Mouse (Mus musculus): ENCODE measurements at regions not wholly inside any gene's neighbourhood (a gene's known extent, or its start where the extent isn't known, plus 50 kb on each side); places are given as distances from the start of the nearest gene placed in this dataset.

DNA sequence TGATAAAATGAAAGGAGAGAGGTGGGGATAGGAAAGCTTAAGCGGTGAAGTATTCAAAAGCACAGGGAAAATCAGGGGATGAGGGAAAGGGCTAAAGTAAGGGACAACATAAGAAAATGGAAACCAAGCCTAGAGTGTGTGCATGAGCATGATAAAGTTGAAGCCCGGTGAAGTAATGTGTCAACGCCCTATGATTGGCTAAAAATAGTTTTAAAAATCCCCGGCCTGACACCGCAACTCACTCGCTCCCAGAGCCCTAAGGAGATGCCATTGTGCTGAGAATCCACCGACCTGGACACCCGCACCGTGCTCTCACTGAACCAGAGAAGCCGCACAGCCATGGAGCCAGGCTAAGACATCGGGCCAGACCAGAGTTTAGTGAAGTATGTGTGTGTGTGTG, 210.3 kb upstream of the Zic4 start:
- DNase-seq: no peak

DNA sequence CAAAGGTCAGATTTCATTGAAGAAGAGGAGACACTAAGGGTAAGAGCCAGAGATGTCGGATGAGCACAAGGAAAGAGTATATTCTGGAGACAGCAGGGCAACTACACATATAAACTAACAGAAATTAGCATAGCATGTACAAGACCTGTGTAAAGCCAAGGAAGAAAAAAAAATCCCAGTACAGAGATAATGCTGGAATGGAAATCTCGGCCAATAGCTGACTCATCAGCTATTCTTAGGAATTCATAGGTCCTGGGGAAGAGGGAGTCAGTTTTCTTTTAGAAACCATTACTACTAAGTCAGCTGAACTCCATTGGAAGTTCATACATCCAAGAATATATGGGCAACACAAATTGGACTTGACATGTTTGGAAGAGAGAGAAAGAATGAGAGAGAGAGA, 202.9 kb upstream of the Zic4 start:
- DNase-seq: no peak

DNA sequence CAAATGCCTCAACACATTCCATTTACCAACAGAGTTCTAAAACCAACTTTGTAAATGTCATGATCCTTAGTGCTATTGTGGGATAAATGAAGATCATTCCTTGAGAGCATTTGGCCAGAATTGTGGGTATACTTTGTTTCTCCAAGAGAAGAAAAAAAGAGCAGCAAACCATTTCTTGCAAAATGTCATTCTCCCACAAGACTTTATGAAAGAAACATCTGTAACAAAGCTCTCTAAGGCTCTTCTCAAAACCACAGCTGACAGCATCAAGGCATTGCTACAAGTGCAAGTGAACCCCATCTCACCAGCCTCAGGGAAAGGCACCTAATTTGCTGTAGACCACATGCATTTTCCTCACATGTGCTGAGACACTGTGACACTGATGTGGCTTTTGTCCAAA, 194.3 kb upstream of the Zic4 start:
- DNase-seq: no peak

DNA sequence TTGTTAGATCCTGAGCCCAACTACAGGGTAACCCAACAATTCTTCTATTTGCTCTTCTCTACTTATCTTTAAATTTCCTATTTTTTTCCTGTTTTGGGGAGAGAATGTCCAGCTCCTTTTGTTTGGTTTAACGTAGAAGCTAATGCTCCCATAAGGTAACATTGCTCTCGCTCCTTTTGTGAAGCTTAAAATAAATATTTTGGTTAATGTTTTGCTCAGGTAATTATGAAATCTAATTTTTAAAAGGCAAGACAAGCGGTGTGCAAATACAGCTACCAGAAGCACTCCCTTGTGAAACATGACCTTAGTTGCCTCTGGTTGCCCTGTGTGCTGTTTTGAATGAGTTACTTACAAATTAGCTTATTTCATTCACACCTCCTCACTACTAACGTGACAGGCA, 169.0 kb upstream of the Zic4 start:
- no peak for DNase-seq

GRCm38 (mm10) chr9:91193954-91194353, 168.3 kb upstream of the Zic4 start:
- DNase-seq: no peak

GRCm38 (mm10) chr9:91207281-91207680, 154.9 kb upstream of the Zic4 start:
- DNase-seq: no peak

DNA sequence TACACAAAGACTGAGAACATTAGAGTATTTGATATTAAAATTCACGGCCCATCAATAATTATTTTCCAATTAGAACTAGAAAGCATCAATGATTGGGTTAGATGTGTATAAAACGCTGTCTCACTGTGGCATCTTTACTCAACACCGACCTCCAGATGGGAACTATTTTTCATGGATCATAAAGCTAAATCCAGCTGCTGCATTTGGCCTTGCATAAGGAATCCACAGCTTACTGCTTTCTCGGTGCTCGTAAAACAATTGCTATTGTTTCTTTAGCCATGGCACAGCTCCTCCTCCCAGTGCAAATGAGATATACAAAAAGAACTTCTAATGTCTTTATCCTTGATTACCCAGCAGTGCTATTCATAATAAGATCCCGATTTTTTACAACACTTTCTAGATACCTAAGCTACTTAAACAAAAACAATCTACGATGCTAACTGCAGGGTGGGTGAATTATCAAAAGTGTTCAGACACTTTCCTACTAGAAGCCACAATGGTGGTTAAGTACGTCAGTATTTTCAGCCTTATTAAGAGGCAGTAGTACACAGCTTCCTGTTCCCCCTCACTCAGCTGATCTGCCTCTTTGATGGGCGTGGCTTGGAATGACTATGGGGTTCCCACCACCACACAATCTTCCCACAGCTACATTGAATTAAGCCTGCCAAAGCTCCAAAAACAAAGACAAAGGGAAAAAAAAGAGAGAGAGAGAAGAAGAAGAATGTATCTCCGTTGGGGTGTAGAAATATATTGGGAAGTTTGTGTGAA, 134.4 kb upstream of the Zic4 start:
- no peak for DNase-seq

DNA sequence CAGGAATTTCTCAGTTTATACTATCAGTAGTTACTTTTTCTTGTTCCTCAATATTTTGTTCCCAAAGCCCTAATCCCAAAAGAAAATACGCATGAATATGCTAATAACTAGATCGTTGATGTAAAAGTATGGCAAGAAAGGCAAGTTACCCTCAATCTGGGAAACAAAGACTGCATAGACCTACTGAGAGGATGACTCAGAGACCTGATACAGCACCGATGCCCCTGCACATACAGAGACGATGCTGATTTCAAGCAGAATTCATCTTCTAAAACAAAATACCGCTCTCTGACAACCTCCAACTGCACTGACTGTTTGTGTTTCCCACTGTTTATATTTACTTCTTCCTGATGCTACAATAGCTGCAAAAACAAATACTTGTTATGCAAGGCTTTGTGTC, 133.7 kb upstream of the Zic4 start:
- DNase-seq: no peak

DNA sequence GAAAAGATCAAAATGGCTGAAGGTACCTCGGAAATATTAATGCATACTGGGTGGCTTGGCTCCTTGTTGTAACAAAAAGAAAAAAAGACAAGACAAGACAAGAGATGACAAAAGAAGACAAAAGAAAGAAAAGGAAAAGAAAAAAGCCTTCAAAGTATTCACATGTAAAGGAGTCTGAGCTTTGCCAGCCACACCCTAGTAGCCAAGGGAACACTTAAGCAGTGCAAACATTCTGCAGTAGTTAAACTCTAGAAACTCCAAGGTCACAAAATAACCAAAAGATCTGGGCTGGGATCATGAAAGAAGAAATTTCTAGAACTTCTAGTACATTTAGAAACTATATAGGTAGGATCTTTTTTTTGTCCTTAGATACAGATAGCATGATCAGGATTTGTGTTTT, 108.3 kb upstream of the Zic4 start:
- no peak for DNase-seq

- DNase-seq: no peak
Measured at GRCm38 (mm10) chr9:91291340-91291739, 70.9 kb upstream of the Zic4 start.

Data from kidney, adult 9 months (tissue).